Mouse (Mus musculus) ES-Bruce4 (cell line): ENCODE data around the gene Hebp1.

Source experiments
- CTCF ChIP-seq: IDR thresholded peaks from one replicate; pipeline ENCODE4 v1.8.1; 2011; ENCODE audit warnings: low read depth, low read length
- EP300 ChIP-seq: IDR thresholded peaks from 2 replicates; pipeline ENCODE4 v1.6.1; 2011; ENCODE audit warnings: low read depth, low read length; ENCODE audit not compliant: insufficient read depth
- POLR2A ChIP-seq: IDR thresholded peaks from one replicate; pipeline ENCODE4 v1.8.1; 2011; ENCODE audit warnings: low read length; ENCODE audit not compliant: insufficient read depth

- TF ChIP-seq POLR2A (no peak), EP300 (no peak), CTCF (no peak)
Observed at GRCm38 (mm10) chr6:135196707-135197106, 1.1 kb downstream of the Hebp1 start.
